Mouse (Mus musculus): Measurements from ENCODE around the gene Btbd35f6.
"Not testable (repeated sequence)": the region's sequence is repeated elsewhere in the genome, so short reads cannot be mapped to it uniquely, and the experiment has no call there.

The Btbd35f6 gene

DNA sequence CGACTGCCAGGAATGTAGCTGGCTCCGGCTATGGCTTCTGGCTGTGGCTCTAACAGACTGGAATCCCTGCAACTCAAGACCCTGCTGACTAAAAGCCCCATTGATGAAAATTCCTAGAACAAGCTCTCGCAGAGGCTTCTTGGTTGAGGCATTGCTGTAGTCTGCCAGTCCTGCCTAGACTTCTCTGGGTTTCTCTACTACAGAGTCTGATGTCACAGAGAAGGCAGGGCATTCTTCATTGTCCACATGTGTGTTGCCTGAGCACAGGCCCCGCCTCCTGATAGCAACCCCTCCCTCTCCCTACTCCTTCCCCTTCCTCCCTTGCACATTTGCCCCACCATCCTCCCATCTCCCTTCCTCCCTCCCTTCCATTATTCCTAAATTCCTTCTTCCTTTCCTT, at the start of gene Btbd35f6:
Gene Btbd35f6, minus strand, starts transcription at position 101 of the 400 bp plus-strand sequence.
- not testable (repeated sequence) for DNase-seq (ENCODE audit: low spot score)

DNA sequence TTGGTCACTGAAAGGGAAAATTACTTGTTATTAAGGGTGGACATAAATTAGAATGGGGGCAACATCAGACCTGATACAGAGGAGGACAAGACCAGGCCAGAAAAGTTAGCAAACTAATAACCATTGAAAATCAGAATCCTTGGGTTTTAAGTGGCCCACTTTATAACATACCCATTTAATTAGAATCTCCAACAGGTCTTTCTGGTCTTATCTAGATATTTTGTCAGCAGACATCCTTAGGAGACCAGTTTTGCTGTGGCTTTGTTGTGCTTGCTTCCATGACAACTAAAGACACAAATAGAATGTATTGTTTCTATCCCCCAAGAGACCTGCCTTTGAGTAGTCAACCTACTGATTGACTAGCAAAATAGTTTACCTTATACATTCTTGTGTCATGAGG, 30.4 kb upstream of the Btbd35f6 start, which contains the start of gene Gm21870:
Gene Gm21870, minus strand, starts transcription at position 101 of the 400 bp plus-strand sequence.
- not testable (repeated sequence) for DNase-seq (ENCODE audit: low spot score)

DNA sequence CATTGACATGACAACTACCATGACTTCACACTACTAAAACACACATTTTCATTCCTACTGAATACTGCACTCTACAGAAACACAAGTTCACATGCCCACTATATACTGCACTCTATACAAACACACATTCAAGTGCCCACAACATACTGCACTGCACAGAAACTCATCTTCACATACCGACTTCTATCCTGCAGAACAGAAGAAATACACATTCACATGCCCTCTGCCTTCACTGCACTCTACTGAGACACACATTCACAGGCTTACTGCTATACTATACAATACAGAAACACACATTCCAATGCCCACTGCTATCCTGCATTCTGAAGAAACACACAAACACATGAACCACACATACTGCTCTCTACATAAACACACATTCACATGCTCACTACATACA, 26.1 kb downstream of the Btbd35f6 start:
- DNase-seq (ENCODE audit: low spot score): not testable (repeated sequence)

DNA sequence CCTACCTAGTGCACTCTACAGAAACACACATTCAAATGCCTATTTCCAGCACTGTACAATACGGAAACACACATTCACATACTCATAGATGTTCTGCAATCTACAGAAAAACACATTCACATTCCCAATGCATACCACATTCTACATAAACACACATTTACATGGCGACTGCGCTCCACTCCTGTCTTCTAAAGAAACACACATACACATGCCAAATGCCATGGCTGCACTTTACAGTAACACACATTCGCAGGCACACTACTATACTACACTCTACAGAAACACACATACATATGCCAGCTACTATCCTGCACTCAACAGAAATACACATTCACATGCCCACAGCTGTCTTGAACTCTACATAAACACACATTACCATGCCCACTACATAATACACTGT, 28.1 kb downstream of the Btbd35f6 start:
- not testable (repeated sequence) for DNase-seq (ENCODE audit: low spot score)

DNA sequence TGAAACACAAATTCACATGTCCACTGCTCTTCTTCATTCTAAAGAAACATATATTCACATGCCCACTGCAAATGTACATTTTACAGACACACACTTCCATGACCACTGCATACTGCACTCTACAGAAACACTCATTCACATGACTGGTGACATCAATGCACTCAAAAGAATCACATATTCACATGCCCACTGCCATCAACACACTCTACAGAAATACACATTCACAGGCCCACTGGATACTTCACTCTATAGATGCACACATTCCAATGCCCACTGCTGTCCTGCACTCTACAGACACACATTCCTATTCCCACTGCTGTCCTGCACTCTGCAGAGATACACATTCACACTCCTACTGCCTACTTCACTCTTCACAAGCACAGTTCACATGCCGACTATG, 30.0 kb downstream of the Btbd35f6 start:
- not testable (repeated sequence) for DNase-seq (ENCODE audit: low spot score)

DNA sequence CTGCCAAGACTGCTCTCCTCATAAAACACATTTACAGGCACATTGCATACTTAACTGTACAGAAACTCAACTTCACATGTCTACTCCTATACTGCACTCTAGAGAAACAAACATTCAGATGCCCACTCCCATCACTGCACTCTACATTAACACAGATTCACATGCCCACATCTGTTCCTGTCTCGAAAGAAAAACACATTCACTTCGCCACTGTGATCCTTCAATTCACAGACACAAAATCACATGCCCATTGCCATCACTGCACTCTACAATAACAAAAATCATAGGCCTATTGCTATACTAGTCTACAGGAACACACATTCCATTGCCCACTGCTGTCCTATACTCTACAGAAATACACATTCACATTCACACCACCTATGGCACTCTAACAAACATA, 30.9 kb downstream of the Btbd35f6 start:
- DNase-seq (ENCODE audit: low spot score): not testable (repeated sequence)

Data from urinary bladder, postnatal 10 days (tissue).